Mouse (Mus musculus) E14TG2a.4 (cell line): Measurements from ENCODE around the gene Elovl1.

Experiments used
- CTCF ChIP-seq: conservative IDR thresholded peaks from 2 replicates; pipeline ENCODE4 v1.5.1; 2014; ENCODE audit warnings: low read length
- NANOG ChIP-seq: IDR thresholded peaks from 2 replicates; pipeline ENCODE4 v1.6.1; 2014; ENCODE audit warnings: borderline replicate concordance, low read length, mixed read lengths

DNA sequence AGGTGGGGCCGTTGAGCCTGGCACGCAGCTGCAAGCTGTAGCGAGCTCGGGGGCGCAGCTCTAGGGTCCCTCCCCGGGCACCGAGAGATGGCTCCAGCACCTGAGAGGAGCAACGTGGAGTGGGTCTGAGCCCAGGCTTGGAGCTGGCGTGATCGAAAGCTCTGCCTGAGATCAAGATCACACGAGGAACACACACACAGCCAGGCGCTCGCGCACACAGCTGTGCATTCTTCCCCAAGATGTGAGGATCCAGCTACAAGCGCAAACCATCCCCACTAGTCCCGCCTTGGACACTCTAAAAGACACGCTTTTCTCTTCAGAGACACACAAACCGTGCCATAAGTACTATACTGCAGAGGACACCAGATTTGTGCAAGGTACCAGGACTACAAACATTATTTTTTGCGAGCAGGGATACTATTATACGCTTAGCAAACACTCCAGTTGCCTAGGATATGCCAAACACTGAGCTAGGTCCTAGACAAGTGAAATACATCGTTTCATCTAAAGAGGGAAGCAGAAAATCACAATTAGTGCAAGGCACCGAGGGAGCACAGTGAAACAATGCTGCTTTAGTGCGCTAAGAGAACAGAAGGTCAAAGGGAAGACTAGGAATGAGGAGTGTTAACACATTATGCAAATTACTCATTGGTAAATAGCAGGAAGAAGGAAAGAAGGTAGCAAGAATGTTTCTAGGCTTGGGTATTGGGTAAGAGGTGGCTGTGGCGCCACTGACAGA, 18.7 kb downstream of the Elovl1 start:
- TF ChIP-seq CTCF (no peak), NANOG (no peak)
